Mouse (Mus musculus) layer of hippocampus, adult 8-10 months (tissue): Measurements from ENCODE around the gene Noa1. TPM values are rescaled to one million over a fixed set of nuclear protein-coding genes. Genes with fewer than 3 reads are reported as not detected.

Experiments used
- DNase-seq, 2 experiments: peaks; one replicate each; pipeline ENCODE4 v3.0.0; 2022; ENCODE audit warnings: low spot score in 2 of 2
- microRNA-seq, 2 experiments: library from miRNA; unstranded; fragments of <30 nt; microRNA quantifications; one replicate each; pipeline ENCODE4 v1.2.0; 2022
- total RNA-seq, 4 experiments: library from RNA; stranded (reverse); gene quantifications; 2 replicates each; pipeline ENCODE4 v1.2.4; 2022

Gene Noa1
- total RNA-seq, 4 experiments from 2014 or later: 21.8 to 30.1 (median 23.7) TPM

GRCm38 (mm10) chr5:77254402-77254801 is 55.5 kb downstream of the Noa1 start:
- DNase-seq: no peak

GRCm38 (mm10) chr5:77253154-77253553 is 56.7 kb downstream of the Noa1 start:
- no peak for DNase-seq

- DNase-seq: no peak
Observed at GRCm38 (mm10) chr5:77252115-77252827, 57.6 kb downstream of the Noa1 start.

GRCm38 (mm10) chr5:77251656-77252055 is 58.2 kb downstream of the Noa1 start:
- no peak for DNase-seq

- no peak for DNase-seq
Observed at GRCm38 (mm10) chr5:77250083-77250482, 59.8 kb downstream of the Noa1 start.

GRCm38 (mm10) chr5:77245787-77246671 is 63.9 kb downstream of the Noa1 start:
- DNase-seq: no peak

GRCm38 (mm10) chr5:77245463-77245786 is 64.5 kb downstream of the Noa1 start:
- DNase-seq: no peak

- DNase-seq: peak in 1 of 2 experiments; percentile 21
Observed at GRCm38 (mm10) chr5:77244331-77244987, 65.4 kb downstream of the Noa1 start.

Small RNAs within 50 kb of the gene (microRNA-seq; reads per million reads assigned to microRNA genes)
- gene Mir5098: 0 reads per million in 2 experiments

Other genes starting within 250 kb of the Noa1 start
- 10 to 100 TPM; 67.3 to 87.2 (median 72.1) TPM for gene Hopx, start 195.0 kb downstream of the Noa1 start, total RNA-seq
- gene Spink2, start 98.6 kb downstream of the Noa1 start, total RNA-seq: not detected
- 1 to 10 TPM; 4.1 to 6.4 (median 5.2) TPM for gene Rest, start 44.6 kb downstream of the Noa1 start, total RNA-seq
- gene Polr2b, start 63 bp upstream of the Noa1 start, total RNA-seq: 10 to 100 TPM; 45.8 to 49.4 (median 47.3) TPM
- 10 to 100 TPM; 19.3 to 31.5 (median 25.8) TPM for gene Igfbp7, start 98.0 kb upstream of the Noa1 start, total RNA-seq